Mouse (Mus musculus) telencephalon, adult 2 months (tissue): ENCODE results near the gene Mon2.

Experiments
- DNase-seq: peaks from one replicate; pipeline ENCODE4 v3.0.0-alpha.2; 2011; ENCODE audit warnings: low read depth, low spot score

Gene Mon2

GRCm38 (mm10) chr10:123060831-123061230, 15.5 kb downstream of the Mon2 start:
- no peak for DNase-seq

- DNase-seq = no peak
Measured at GRCm38 (mm10) chr10:123057082-123057481, 19.2 kb downstream of the Mon2 start.

GRCm38 (mm10) chr10:123056463-123056862, 19.8 kb downstream of the Mon2 start:
- no peak for DNase-seq

GRCm38 (mm10) chr10:123055205-123056000, 20.9 kb downstream of the Mon2 start:
- DNase-seq = no peak

GRCm38 (mm10) chr10:123053557-123053956, 22.7 kb downstream of the Mon2 start:
- no peak for DNase-seq

GRCm38 (mm10) chr10:123052021-123052420, 24.3 kb downstream of the Mon2 start:
- DNase-seq = no peak

GRCm38 (mm10) chr10:123048730-123049129, 27.6 kb downstream of the Mon2 start:
- no peak for DNase-seq

GRCm38 (mm10) chr10:123039936-123040335, 36.4 kb downstream of the Mon2 start:
- no peak for DNase-seq

GRCm38 (mm10) chr10:123032078-123032646, 44.1 kb downstream of the Mon2 start:
- DNase-seq = no peak

- DNase-seq = no peak
Measured at GRCm38 (mm10) chr10:123031449-123031848, 44.9 kb downstream of the Mon2 start.

- peak; percentile 48 for DNase-seq
Measured at GRCm38 (mm10) chr10:123030589-123030988, 45.7 kb downstream of the Mon2 start.

- no peak for DNase-seq
Measured at GRCm38 (mm10) chr10:123028949-123029348, 47.4 kb downstream of the Mon2 start.

- DNase-seq = peak; percentile 27
Measured at GRCm38 (mm10) chr10:123026736-123027135, 49.6 kb downstream of the Mon2 start.

- no peak for DNase-seq
Measured at GRCm38 (mm10) chr10:123013435-123013834, 62.9 kb downstream of the Mon2 start.

- no peak for DNase-seq
Measured at GRCm38 (mm10) chr10:123011421-123011820, 64.9 kb downstream of the Mon2 start.

GRCm38 (mm10) chr10:123005237-123006185, 70.8 kb downstream of the Mon2 start:
- DNase-seq = no peak

GRCm38 (mm10) chr10:123004475-123005236, 71.6 kb downstream of the Mon2 start:
- no peak for DNase-seq

- DNase-seq = no peak
Measured at GRCm38 (mm10) chr10:123001985-123002384, 74.3 kb downstream of the Mon2 start.

GRCm38 (mm10) chr10:123001363-123001762, 74.9 kb downstream of the Mon2 start:
- no peak for DNase-seq

- DNase-seq = no peak
Measured at GRCm38 (mm10) chr10:122999356-122999755, 76.9 kb downstream of the Mon2 start.

- no peak for DNase-seq
Measured at GRCm38 (mm10) chr10:122997852-122998251, 78.5 kb downstream of the Mon2 start.
